Mouse (Mus musculus): ENCODE measurements at regions not wholly inside any gene's neighbourhood (a gene's known extent, or its start where the extent isn't known, plus 50 kb on each side); places are given as distances from the start of the nearest gene placed in this dataset.

GRCm38 (mm10) chr13:25932365-25932764, 662.1 kb upstream of the Nrsn1 start:
- no peak for TF ChIP-seq CTCF (IDR thresholded peaks at IDR 0.05; ENCODE audit: control insufficient read depth, insufficient read depth, insufficient read length)
- no peak for TF ChIP-seq MYOD1 (IDR thresholded peaks at IDR 0.05; ENCODE audit: control insufficient read depth, insufficient read length, low read depth)
- no peak for TF ChIP-seq MYOG (IDR thresholded peaks at IDR 0.05; ENCODE audit: control insufficient read depth, extremely low read depth, insufficient read length)
